Mouse (Mus musculus) small intestine, adult 2 months (tissue): Measurements from ENCODE around the gene Mtnr1b. TPM values are rescaled to one million over a fixed set of nuclear protein-coding genes. Genes with fewer than 3 reads are reported as not detected.
"Not testable (repeated sequence)": the region's sequence is repeated elsewhere in the genome, so short reads cannot be mapped to it uniquely, and the experiment has no call there.

ENCODE experiments used
- H3K27ac ChIP-seq: fragments of 200-500 bp; 2 replicates; pipeline ENCODE4 v1.5.1; 2012; ENCODE audit warnings: low read depth, low read length, control low read depth, inconsistent platforms; ENCODE audit not compliant: insufficient read depth
- H3K27me3 ChIP-seq: fragments of 200-500 bp; 2 replicates; pipeline ENCODE4 v1.6.1; 2012; ENCODE audit warnings: mild to moderate bottlenecking, moderate library complexity, low read length, inconsistent platforms; ENCODE audit not compliant: control insufficient read depth, insufficient read depth
- H3K36me3 ChIP-seq: fragments of 200-500 bp; 2 replicates; pipeline ENCODE4 v1.6.1; 2012; ENCODE audit warnings: mild to moderate bottlenecking, low read length, control low read depth, inconsistent platforms; ENCODE audit not compliant: control insufficient read depth, insufficient read depth
- H3K4me1 ChIP-seq: fragments of 200-500 bp; 2 replicates; pipeline ENCODE4 v1.6.1; 2012; ENCODE audit warnings: low read length, inconsistent platforms, mixed read lengths; ENCODE audit not compliant: control insufficient read depth, insufficient read depth, insufficient read length
- H3K4me3 ChIP-seq: fragments of 200-500 bp; 2 replicates; pipeline ENCODE4 v1.5.1; 2012; ENCODE audit warnings: low read depth, mild to moderate bottlenecking, control low read depth, inconsistent platforms, low read length, moderate library complexity
- CTCF ChIP-seq: fragments of 200-500 bp; IDR thresholded peaks from 2 replicates; pipeline ENCODE4 v1.5.1; 2012; ENCODE audit warnings: low read depth, mild to moderate bottlenecking, control low read depth, inconsistent platforms, low read length, moderate library complexity, mixed read lengths; ENCODE audit not compliant: insufficient replicate concordance, insufficient read length; ENCODE audit errors: extremely low read depth
- POLR2A ChIP-seq: fragments of 200-500 bp; IDR thresholded peaks from 2 replicates; pipeline ENCODE4 v1.6.1; 2012; ENCODE audit warnings: low read depth, mild to moderate bottlenecking, control low read depth, inconsistent platforms, low read length, moderate library complexity
- WGBS: fragments of 180-500 bp; shearing (Covaris S2); methylation state at CpG from one replicate; pipeline ENCODE4 v1.1.7; 2018; 5-methylcytosine and 5-hydroxymethylcytosine counted together
- polyA plus RNA-seq: library from polyadenylated mRNA; depleted of rRNA; stranded (reverse); fragments of >200 nt; gene quantifications from 2 replicates; pipeline ENCODE4 v1.2.3, GENCODE M21; 2012

Gene Mtnr1b
- polyA plus RNA-seq, 1 experiment = not detected

DNA sequence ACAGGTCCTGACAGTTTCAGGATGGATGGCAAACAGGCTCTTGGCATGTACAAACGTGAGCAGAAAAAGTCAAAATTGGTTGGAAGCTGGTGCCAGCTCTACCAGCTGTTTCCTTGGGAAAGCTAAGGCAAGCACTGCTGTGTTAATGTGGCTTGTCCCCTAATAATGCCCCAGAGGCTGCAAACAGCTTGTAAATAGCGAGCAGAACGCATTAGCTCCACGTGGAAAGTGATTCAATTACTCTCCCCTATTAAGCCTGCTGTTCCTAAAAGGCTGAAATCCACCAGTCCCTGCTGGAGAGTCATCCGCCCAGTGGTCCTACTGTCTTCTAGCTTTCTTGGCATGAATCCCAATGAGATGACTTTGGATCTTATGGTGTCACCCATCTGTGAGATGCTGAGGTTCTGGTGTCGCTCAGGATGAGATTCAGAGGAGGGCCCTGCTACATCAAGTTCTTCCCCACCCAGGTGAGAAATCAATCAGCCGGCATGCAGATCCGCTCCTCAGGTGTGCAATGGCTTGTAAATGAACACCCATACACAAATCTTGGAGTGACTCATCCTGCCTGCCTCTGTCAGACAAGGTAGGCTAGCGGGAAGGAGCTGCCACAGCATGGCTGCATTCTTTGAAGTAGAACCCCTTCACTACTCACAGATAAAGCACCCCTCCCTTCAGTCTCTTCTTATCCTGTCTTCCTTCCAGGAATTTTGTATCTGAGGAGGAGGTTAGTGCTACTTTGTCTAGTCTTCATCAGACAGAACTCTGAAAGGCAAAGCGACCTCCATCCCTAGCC lies 7.9 kb downstream of the Mtnr1b start:
- Histone ChIP-seq H3K36me3 (no peaks in the 10 kb centered on the region), H3K4me3 (no peak overlapping the region), H3K4me1 (no peaks in the 10 kb centered on the region), H3K27ac (no peak overlapping the region), H3K27me3 (no peaks in the 10 kb centered on the region)
- TF ChIP-seq CTCF = no peak
- no peak for TF ChIP-seq POLR2A
- WGBS = 65% methylated on average over 10 of the region's 10 CpGs

- H3K27ac ChIP-seq = no peak overlapping the region
- H3K4me3 ChIP-seq = no peak overlapping the region
- no peaks in the 10 kb centered on the region for H3K36me3 ChIP-seq
- no peaks in the 10 kb centered on the region for H3K4me1 ChIP-seq
- 70% methylated on average over 5 of the region's 5 CpGs for WGBS
- TF ChIP-seq POLR2A = no peak
- TF ChIP-seq CTCF = no peak
- H3K27me3 ChIP-seq = no peaks in the 10 kb centered on the region
These were observed 13.0 kb downstream of the Mtnr1b start for GRCm38 (mm10) chr9:15861402-15861801.

DNA sequence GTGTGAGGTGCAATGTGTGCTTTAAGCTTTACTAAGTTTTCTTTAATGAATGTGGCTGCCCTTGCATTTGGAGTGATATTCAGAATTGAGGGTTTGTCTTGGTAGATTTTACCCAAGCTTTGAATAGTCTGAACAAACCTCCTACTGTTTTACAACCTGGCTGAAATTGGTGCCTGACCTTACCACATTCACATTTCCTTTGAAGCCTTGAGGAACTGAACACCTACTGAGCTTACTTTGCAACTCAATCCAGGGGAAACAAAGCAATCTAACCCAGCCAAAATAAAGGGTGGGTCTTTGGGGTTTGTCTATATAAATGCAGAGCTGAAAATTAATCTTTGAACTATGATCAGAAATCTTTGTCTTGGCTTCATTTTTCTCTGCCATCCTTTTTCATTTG lies 23.6 kb downstream of the Mtnr1b start:
- Histone ChIP-seq H3K4me1 (no peaks in the 10 kb centered on the region), H3K27ac (no peak overlapping the region), H3K27me3 (no peaks in the 10 kb centered on the region), H3K36me3 (no peaks in the 10 kb centered on the region), H3K4me3 (no peak overlapping the region)
- no peak for TF ChIP-seq POLR2A
- no peak for TF ChIP-seq CTCF

- no peak for TF ChIP-seq POLR2A
- TF ChIP-seq CTCF = no peak
- Histone ChIP-seq H3K27me3 (no peaks in the 10 kb centered on the region), H3K4me3 (no peak overlapping the region), H3K4me1 (no peaks in the 10 kb centered on the region), H3K27ac (no peak overlapping the region), H3K36me3 (no peaks in the 10 kb centered on the region)
- 72% methylated on average over 8 of the region's 8 CpGs for WGBS
These were observed 29.0 kb downstream of the Mtnr1b start for GRCm38 (mm10) chr9:15845390-15845789.

DNA sequence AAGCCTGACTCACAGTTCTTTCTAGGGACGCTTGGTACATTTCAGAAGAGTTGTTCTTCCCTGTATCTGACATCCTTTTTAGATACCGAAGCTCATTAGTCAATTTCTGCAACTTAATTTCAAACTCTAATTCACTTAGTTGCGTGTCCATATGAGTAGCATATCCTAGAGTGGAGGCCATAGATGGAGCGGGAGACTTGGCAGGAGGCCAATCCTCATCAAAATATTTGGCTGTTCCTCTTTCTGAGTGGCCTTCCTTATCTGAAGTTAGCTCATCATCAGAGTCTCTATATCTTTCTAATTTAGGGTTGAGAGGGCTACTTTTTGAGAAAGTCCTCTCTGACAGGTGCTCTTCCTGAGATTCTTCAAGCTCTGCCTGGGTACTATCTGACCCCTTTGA lies 29.4 kb downstream of the Mtnr1b start:
- not testable (repeated sequence) for H3K27me3 ChIP-seq, H3K4me3 ChIP-seq, H3K27ac ChIP-seq, H3K4me1 ChIP-seq, H3K36me3 ChIP-seq
- WGBS = 83% methylated on average over 4 of the region's 4 CpGs

- Histone ChIP-seq H3K4me1 (no peaks in the 10 kb centered on the region), H3K27me3 (no peaks in the 10 kb centered on the region), H3K4me3 (no peak overlapping the region), H3K27ac (no peak overlapping the region), H3K36me3 (no peaks in the 10 kb centered on the region)
- 73% methylated on average over 6 of the region's 6 CpGs for WGBS
- TF ChIP-seq CTCF (no peak), POLR2A (no peak)
These were observed 61.1 kb downstream of the Mtnr1b start for GRCm38 (mm10) chr9:15813002-15813911.

DNA sequence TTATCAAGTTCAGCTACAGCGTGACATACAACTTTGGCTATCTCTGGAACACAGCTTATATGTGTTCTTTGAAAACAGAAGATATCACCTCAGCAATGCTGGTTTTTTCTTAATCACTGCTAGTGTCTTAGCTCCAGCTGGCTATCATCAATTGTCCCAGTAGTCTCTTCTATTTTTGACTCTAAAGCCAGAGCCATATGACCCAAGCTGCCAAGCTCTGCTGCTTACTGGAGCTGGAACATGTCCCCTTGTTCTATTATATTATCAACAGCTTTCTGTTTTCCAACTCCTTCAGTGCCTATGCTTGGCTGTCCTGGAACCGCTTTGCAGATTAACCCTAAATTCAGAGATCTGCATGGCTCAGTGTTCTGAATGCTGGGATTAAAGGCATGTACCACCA lies 70.1 kb downstream of the Mtnr1b start:
- no peak for TF ChIP-seq CTCF
- TF ChIP-seq POLR2A = no peak
- Histone ChIP-seq H3K4me3 (no peak overlapping the region), H3K36me3 (no peaks in the 10 kb centered on the region), H3K27ac (no peak overlapping the region), H3K4me1 (no peaks in the 10 kb centered on the region), H3K27me3 (no peaks in the 10 kb centered on the region)
- 73% methylated on average over 2 of the region's 2 CpGs for WGBS
